8 mouse cellular contexts compared by ENCODE assay signal in the genomic region with DNA sequence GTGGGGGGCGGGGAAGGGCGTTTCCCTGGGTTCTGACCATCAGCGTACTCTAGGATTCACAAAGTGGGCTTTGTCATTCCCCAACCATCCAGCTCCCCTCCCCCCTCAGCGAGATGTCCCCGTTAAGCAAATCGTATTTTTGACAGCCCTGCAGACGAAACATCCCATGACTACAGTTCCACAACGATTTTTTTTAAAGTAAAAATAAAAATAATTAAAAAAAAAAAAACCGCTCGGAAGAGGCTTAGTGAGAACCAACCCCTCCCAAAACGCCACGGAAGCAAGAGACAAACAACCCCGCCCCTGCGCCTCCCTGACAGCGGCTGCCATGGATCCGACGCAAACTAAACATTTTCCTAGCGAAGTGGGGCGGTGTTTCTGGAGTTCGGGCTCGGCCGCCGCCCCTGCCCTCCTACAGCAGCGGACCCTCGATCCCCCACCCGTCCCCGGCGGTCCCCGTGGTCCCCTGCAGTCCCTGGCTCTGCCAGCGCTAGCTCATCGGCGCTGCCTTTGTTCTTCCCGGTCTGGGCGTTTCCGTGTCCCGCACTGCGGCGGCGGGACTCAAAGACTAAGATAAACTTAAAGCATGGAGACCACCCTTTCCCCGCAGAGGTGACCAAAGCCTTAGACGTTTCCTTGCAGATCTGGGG. TPM values are rescaled to one million over a fixed set of nuclear protein-coding genes. Genes with fewer than 3 reads are reported as not detected.
DNase-seq lines count a peak whose midpoint lies in the region; ATAC-seq and TF ChIP-seq lines count a peak whose summit lies in the region.

No protein-coding gene starts in this region.

- peak; percentile 64 for ATAC-seq in embryonic facial prominence, embryonic 15.5 days (ENCODE audit: insufficient number of reproducible peaks, low FRiP score, low TSS enrichment, low read depth)
- ATAC-seq in heart, embryonic 16.5 days (replicated peaks; ENCODE audit: extremely low read depth, insufficient read depth, low FRiP score), result peak; percentile 69
- peak; percentile 81 for ATAC-seq in megakaryocyte, adult 5-6 weeks (ENCODE audit: poor library complexity, severe bottlenecking)

- no peak for TF ChIP-seq CTCF in C2C12 (IDR thresholded peaks at IDR 0.05; ENCODE audit: control insufficient read depth, insufficient read depth, insufficient read length)

- peak overlapping the region; percentile 94 for H3K9ac ChIP-seq in embryonic facial prominence, embryonic 15.5 days
- peak overlapping the region; percentile 98 for H3K9ac ChIP-seq in heart, embryonic 16.5 days (ENCODE audit: low read length)

- intact Hi-C loops in left cerebral cortex, postnatal 36 days (cut with DNase I), result loop anchor here (1.0 to 2.0 kb wide), 2 partner anchors 18 to 40 kb away; a partner anchor contains a TSS

- H3K4me1 ChIP-seq in embryonic facial prominence, embryonic 15.5 days, result peaks cover 12% of the 10 kb centered on the region
- H3K4me1 ChIP-seq in heart, embryonic 16.5 days (ENCODE audit: control insufficient read depth, insufficient read depth, low read length), result peaks cover 7% of the 10 kb centered on the region

- 0% methylated on average over 41 of the region's 41 CpGs for WGBS in embryonic facial prominence, embryonic 15.5 days
- WGBS in heart, embryonic 16.5 days, result under 1% methylated on average over 41 of the region's 41 CpGs

- no peaks in the 10 kb centered on the region for H3K27me3 ChIP-seq in C2C12 (ENCODE audit: control insufficient read depth, insufficient read depth, insufficient read length)
- H3K27me3 ChIP-seq in embryonic facial prominence, embryonic 15.5 days, result no peaks in the 10 kb centered on the region
- no peaks in the 10 kb centered on the region for H3K27me3 ChIP-seq in heart, embryonic 16.5 days (ENCODE audit: control insufficient read depth, insufficient read depth, low read length)

- H3K4me3 ChIP-seq in C2C12 (ENCODE audit: insufficient read depth, poor library complexity, severe bottlenecking), result peak overlapping the region; percentile 99
- H3K4me3 ChIP-seq in embryonic facial prominence, embryonic 15.5 days (replicated peaks), result peak overlapping the region; percentile 84
- H3K4me3 ChIP-seq in heart, embryonic 16.5 days (ENCODE audit: low read length), result peak overlapping the region; percentile 96

- peak overlapping the region; percentile 99 for H3K27ac ChIP-seq in embryonic facial prominence, embryonic 15.5 days (replicated peaks)
- H3K27ac ChIP-seq in heart, embryonic 16.5 days (ENCODE audit: low read length), result peak overlapping the region; percentile 98

- DNase-seq in NIH3T3 (ENCODE audit: low read depth), result peak; percentile 82
- peak; percentile 83 to 88 for DNase-seq in kidney, postnatal 4 days
- peak; percentile 64 for DNase-seq in spleen, adult 12 weeks (ENCODE audit: low spot score)
- DNase-seq in left cerebral cortex, postnatal 36 days (ENCODE audit: low spot score in 2 of 2), result no peak

- no peaks in the 10 kb centered on the region for H3K9me3 ChIP-seq in embryonic facial prominence, embryonic 15.5 days (replicated peaks)
- H3K9me3 ChIP-seq in heart, embryonic 16.5 days (replicated peaks; ENCODE audit: control insufficient read depth, low read length), result no peaks in the 10 kb centered on the region

- peaks cover 22% of the 10 kb centered on the region for H3K79me3 ChIP-seq in C2C12 (ENCODE audit: low read depth)

- peak overlapping the region; percentile 52 for H3K4me2 ChIP-seq in embryonic facial prominence, embryonic 15.5 days (replicated peaks)
- peak overlapping the region; percentile 77 for H3K4me2 ChIP-seq in heart, embryonic 16.5 days (ENCODE audit: low read depth, low read length)

- peaks cover 27% of the 10 kb centered on the region for H3K36me3 ChIP-seq in C2C12 (ENCODE audit: control insufficient read depth, insufficient read depth)
- H3K36me3 ChIP-seq in embryonic facial prominence, embryonic 15.5 days, result peaks cover 10% of the 10 kb centered on the region
- 0 out of 2 replicates have a peak, but pooled peaks cover 4% of the 10 kb centered on the region for H3K36me3 ChIP-seq in heart, embryonic 16.5 days (ENCODE audit: control insufficient read depth, insufficient read depth)

- peak overlapping the region; percentile 56 for H3ac ChIP-seq in C2C12 (ENCODE audit: control insufficient read depth, insufficient read length, low read depth)

- peaks cover 26% of the 10 kb centered on the region for H3K79me2 ChIP-seq in C2C12 (ENCODE audit: control insufficient read depth, insufficient read depth)

TF ChIP-seq in C2C12, 6 proteins besides CTCF, POLR2A, EP300 and RAD21:
- TF ChIP-seq MAX (IDR thresholded peaks at IDR 0.05) (no peak), FOSL1 (IDR thresholded peaks at IDR 0.05; ENCODE audit: insufficient read depth, low read length, poor library complexity, severe bottlenecking) (no peak), USF1 (IDR thresholded peaks at IDR 0.05; ENCODE audit: low read depth) (no peak), MYOD1 (IDR thresholded peaks at IDR 0.05; ENCODE audit: control insufficient read depth, insufficient read length, low read depth) (no peak), CEBPB (IDR thresholded peaks at IDR 0.05; ENCODE audit: low read depth) (no peak), MYOG (IDR thresholded peaks at IDR 0.05; ENCODE audit: control insufficient read depth, extremely low read depth, insufficient read length) (no peak)

RNA-seq across cellular contexts. Expression of a gene that starts 0.5 kb away (rescaled TPM):
- 0.22 TPM for polyA plus RNA-seq in C2C12 (2012; fragmentation: generic; extraction: Trizol)
- polyA plus RNA-seq in embryonic facial prominence, embryonic 15.5 days (2015; fragmentation: Nextera tagmentation; extraction: Ambion mirVana), result not detected in 2 replicates
- polyA plus RNA-seq in heart, embryonic 16.5 days (2015; fragmentation: Nextera tagmentation; extraction: Ambion mirVana), result not detected in 2 replicates
- 0.25 and 0.64 TPM in 2 replicates for total RNA-seq in megakaryocyte, adult 5-6 weeks (2015)
- total RNA-seq in megakaryocyte, adult 5-6 weeks (2017), result not detected in 2 replicates
- total RNA-seq in left cerebral cortex, postnatal 36 days (2021), result not detected

RNA-seq across cellular contexts. Expression of a gene that starts 0.6 kb away (rescaled TPM):
- 2,758 TPM for polyA plus RNA-seq in C2C12 (2012; fragmentation: generic; extraction: Trizol)
- polyA plus RNA-seq in embryonic facial prominence, embryonic 15.5 days (2015; fragmentation: Nextera tagmentation; extraction: Ambion mirVana), result 1,473 and 1,543 TPM in 2 replicates
- polyA plus RNA-seq in heart, embryonic 16.5 days (2015; fragmentation: Nextera tagmentation; extraction: Ambion mirVana), result 727 and 789 TPM in 2 replicates
- total RNA-seq in megakaryocyte, adult 5-6 weeks (2015), result 118 and 120 TPM in 2 replicates
- 64.2 and 66.5 TPM in 2 replicates for total RNA-seq in megakaryocyte, adult 5-6 weeks (2017)
- 1,000 to 10,000 TPM in 1 of 2 experiments, 100 to 1,000 TPM in 1; 932 to 1,107 TPM for total RNA-seq in left cerebral cortex, postnatal 36 days (2021)

RNA-seq across cellular contexts. Expression of a gene that starts 18.5 kb away (rescaled TPM):
- 3,512 TPM for polyA plus RNA-seq in C2C12 (2012; fragmentation: generic; extraction: Trizol)
- polyA plus RNA-seq in embryonic facial prominence, embryonic 15.5 days (2015; fragmentation: Nextera tagmentation; extraction: Ambion mirVana), result 1,427 and 1,514 TPM in 2 replicates
- 1,504 and 1,594 TPM in 2 replicates for polyA plus RNA-seq in heart, embryonic 16.5 days (2015; fragmentation: Nextera tagmentation; extraction: Ambion mirVana)
- 2,048 and 2,084 TPM in 2 replicates for total RNA-seq in megakaryocyte, adult 5-6 weeks (2015)
- total RNA-seq in megakaryocyte, adult 5-6 weeks (2017), result 628 and 646 TPM in 2 replicates
- total RNA-seq in left cerebral cortex, postnatal 36 days (2021), result 100 to 1,000 TPM; 509 to 602 TPM

RNA-seq across cellular contexts. Expression of a gene that starts 34.8 kb away (rescaled TPM):
- 18.0 TPM for polyA plus RNA-seq in C2C12 (2012; fragmentation: generic; extraction: Trizol)
- polyA plus RNA-seq in embryonic facial prominence, embryonic 15.5 days (2015; fragmentation: Nextera tagmentation; extraction: Ambion mirVana), result 21.7 and 22.0 TPM in 2 replicates
- 13.3 and 13.9 TPM in 2 replicates for polyA plus RNA-seq in heart, embryonic 16.5 days (2015; fragmentation: Nextera tagmentation; extraction: Ambion mirVana)
- 10.7 and 11.1 TPM in 2 replicates for total RNA-seq in megakaryocyte, adult 5-6 weeks (2015)
- total RNA-seq in megakaryocyte, adult 5-6 weeks (2017), result 11.1 and 28.8 TPM in 2 replicates
- total RNA-seq in left cerebral cortex, postnatal 36 days (2021), result 10 to 100 TPM; 12.6 to 16.6 TPM

RNA-seq across cellular contexts. Expression of a gene that starts 54.5 kb away (rescaled TPM):
- 0.16 TPM for polyA plus RNA-seq in C2C12 (2012; fragmentation: generic; extraction: Trizol)
- 1.7 and 2.4 TPM in 2 replicates for polyA plus RNA-seq in embryonic facial prominence, embryonic 15.5 days (2015; fragmentation: Nextera tagmentation; extraction: Ambion mirVana)
- polyA plus RNA-seq in heart, embryonic 16.5 days (2015; fragmentation: Nextera tagmentation; extraction: Ambion mirVana), result 2.0 and 2.5 TPM in 2 replicates
- not detected in 2 replicates for total RNA-seq in megakaryocyte, adult 5-6 weeks (2015)
- total RNA-seq in megakaryocyte, adult 5-6 weeks (2017), result not detected in 2 replicates
- total RNA-seq in left cerebral cortex, postnatal 36 days (2021), result under 1 TPM in 1 of 2 experiments, not detected in 1; 0.35 TPM

Comparison
In these comparisons a context has a peak if more than half of its experiments do, and no peak if none do; other contexts are left out.
1. DNase-seq: peak in NIH3T3 (single experiment), kidney, postnatal 4 days (2 of 2) and spleen, adult 12 weeks (single experiment); none in left cerebral cortex, postnatal 36 days (0 of 2).
2. Peak in every context shown above with its lines, with median percentiles within 50 percentile points of each other: H3K4me3 ChIP-seq and ATAC-seq.